Comparison of ENCODE assay signal across 27 mouse cellular contexts in the genomic region with DNA sequence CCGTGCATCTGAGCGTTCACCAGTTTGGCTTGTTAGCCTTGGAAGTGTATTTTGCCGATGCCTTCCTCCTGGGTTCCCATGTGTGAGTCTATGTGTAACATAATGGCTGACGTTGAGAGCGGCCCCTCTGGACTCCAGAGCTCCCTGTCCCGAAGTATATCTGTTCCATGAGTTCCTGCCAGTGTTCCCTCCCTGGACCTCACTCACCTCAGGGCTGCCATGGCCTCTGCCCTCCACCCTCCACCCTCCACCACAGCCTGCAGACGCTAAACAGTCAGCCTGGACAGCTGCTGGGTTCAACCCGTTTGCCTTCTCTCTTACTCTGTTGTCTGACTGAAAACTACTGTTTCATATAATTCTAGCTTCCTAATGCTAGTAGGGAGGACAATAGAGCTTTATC. TPM values are rescaled to one million over a fixed set of nuclear protein-coding genes. Genes with fewer than 3 reads are reported as not detected.
DNase-seq lines count a peak whose midpoint lies in the region; ATAC-seq and TF ChIP-seq lines count a peak whose summit lies in the region.
"Had no signal": no experiment of that assay in that cellular context is flagged by ENCODE, and none has a peak within 500 bp of the region (broad histone marks: within the 10 kb centered on the region; RNA-seq: fewer than 3 reads in every experiment).

No protein-coding gene starts in this region.

- no peak for TF ChIP-seq POLR2A in liver, adult 2 months (IDR thresholded peaks at IDR 0.05; ENCODE audit: extremely low read depth, insufficient read depth, low read length)

- peaks cover 28% of the 10 kb centered on the region for H3K4me1 ChIP-seq in liver, adult 2 months (ENCODE audit: control insufficient read depth, insufficient read depth, low read length)
- H3K4me1 ChIP-seq in lung, postnatal 0 days (ENCODE audit: insufficient read depth, low read depth, low read length) = no peaks in the 10 kb centered on the region
- peaks cover 50% of the 10 kb centered on the region for H3K4me1 ChIP-seq in liver, embryonic 13.5 days (replicated peaks)
- peaks cover 36% of the 10 kb centered on the region for H3K4me1 ChIP-seq in liver, postnatal 0 days (ENCODE audit: insufficient read depth)
- H3K4me1 ChIP-seq: embryonic facial prominence, embryonic 10.5 days; forebrain, embryonic 12.5 days; forebrain, embryonic 15.5 days; hindbrain, embryonic 12.5 days; hindbrain, embryonic 15.5 days had no signal

- no peak for TF ChIP-seq EP300 in lung, postnatal 0 days (IDR thresholded peaks at IDR 0.05)
- no peak for TF ChIP-seq EP300 in liver, postnatal 0 days (IDR thresholded peaks at IDR 0.05; ENCODE audit: low read depth)

- 24% methylated on average over 8 of the region's 8 CpGs for WGBS in liver, adult 2 months
- 69% methylated on average over 8 of the region's 8 CpGs for WGBS in lung, postnatal 0 days
- WGBS in liver, embryonic 13.5 days (ENCODE audit: insufficient replicate concordance) = 77% methylated on average over 8 of the region's 8 CpGs
- WGBS in liver, postnatal 0 days (ENCODE audit: insufficient replicate concordance) = 75% methylated on average over 8 of the region's 8 CpGs

- no peaks in the 10 kb centered on the region for H3K9me3 ChIP-seq in lung, postnatal 0 days (ENCODE audit: low read length)
- H3K9me3 ChIP-seq in liver, embryonic 13.5 days (replicated peaks) = no peaks in the 10 kb centered on the region
- H3K9me3 ChIP-seq in liver, postnatal 0 days (ENCODE audit: low read length) = no peaks in the 10 kb centered on the region
- H3K9me3 ChIP-seq: embryonic facial prominence, embryonic 10.5 days; embryonic facial prominence, embryonic 13.5 days; forebrain, embryonic 12.5 days; forebrain, embryonic 15.5 days; G1E; hindbrain, embryonic 12.5 days; hindbrain, embryonic 15.5 days had no signal

- no peak overlapping the region for H3K4me3 ChIP-seq in liver, adult 2 months (ENCODE audit: insufficient read depth, low read depth, low read length)
- no peak overlapping the region for H3K4me3 ChIP-seq in lung, postnatal 0 days (ENCODE audit: low read depth, low read length)
- no peak overlapping the region for H3K4me3 ChIP-seq in liver, embryonic 13.5 days (replicated peaks)
- H3K4me3 ChIP-seq in liver, postnatal 0 days (ENCODE audit: low read depth, low read length) = no peak overlapping the region
- H3K4me3 ChIP-seq: embryonic facial prominence, embryonic 10.5 days; embryonic facial prominence, embryonic 13.5 days; erythroblast, embryonic 14.5 days; forebrain, embryonic 12.5 days; forebrain, embryonic 15.5 days; hindbrain, embryonic 12.5 days; hindbrain, embryonic 15.5 days had no signal

- H3K4me2 ChIP-seq in lung, postnatal 0 days (replicated peaks; ENCODE audit: low read depth, low read length) = no peak overlapping the region
- no peak overlapping the region for H3K4me2 ChIP-seq in liver, embryonic 13.5 days
- H3K4me2 ChIP-seq in liver, postnatal 0 days (ENCODE audit: low read depth, low read length) = no peak overlapping the region
- H3K4me2 ChIP-seq: embryonic facial prominence, embryonic 13.5 days; forebrain, embryonic 12.5 days; forebrain, embryonic 15.5 days; heart, embryonic 11.5 days; hindbrain, embryonic 12.5 days; hindbrain, embryonic 15.5 days had no signal

- peak overlapping the region; percentile 64 for H3K27ac ChIP-seq in liver, adult 2 months (replicated peaks; ENCODE audit: insufficient read depth, low read depth, low read length)
- peak overlapping the region; percentile 54; the same call in 1 of the 2 replicates for H3K27ac ChIP-seq in lung, postnatal 0 days (ENCODE audit: low read length)
- H3K27ac ChIP-seq in liver, embryonic 13.5 days = peak overlapping the region; percentile 47
- peak overlapping the region; percentile 53; the same call in 1 of the 2 replicates for H3K27ac ChIP-seq in liver, postnatal 0 days (ENCODE audit: low read depth)
- H3K27ac ChIP-seq: embryonic facial prominence, embryonic 10.5 days; embryonic facial prominence, embryonic 13.5 days; forebrain, embryonic 12.5 days; forebrain, embryonic 15.5 days; hindbrain, embryonic 12.5 days; hindbrain, embryonic 15.5 days had no signal

- H3K27me3 ChIP-seq in liver, adult 2 months (ENCODE audit: control insufficient read depth, insufficient read depth, low read length) = no peaks in the 10 kb centered on the region
- H3K27me3 ChIP-seq in lung, postnatal 0 days (replicated peaks; ENCODE audit: insufficient read depth, low read length) = no peaks in the 10 kb centered on the region
- H3K27me3 ChIP-seq in liver, embryonic 13.5 days = no peaks in the 10 kb centered on the region
- no peaks in the 10 kb centered on the region for H3K27me3 ChIP-seq in liver, postnatal 0 days (ENCODE audit: insufficient read depth, low read length)
- H3K27me3 ChIP-seq: CH12.LX; embryonic facial prominence, embryonic 13.5 days; forebrain, embryonic 12.5 days; forebrain, embryonic 15.5 days; hindbrain, embryonic 12.5 days; hindbrain, embryonic 15.5 days had no signal

- ATAC-seq in lung, postnatal 0 days = peak; percentile 41
- ATAC-seq in liver, embryonic 13.5 days (ENCODE audit: low read depth) = no peak
- ATAC-seq in liver, postnatal 0 days = 0 out of 2 replicates have a peak, but pooled peaks have one; percentile 8
- ATAC-seq: forebrain, embryonic 15.5 days had no signal

- intact Hi-C loops in left cerebral cortex, postnatal 25 days (cut with DNase I) = loop anchor here (10.0 kb wide), 1 partner anchor 719 kb away; no protein-coding TSS in a partner anchor

- DNase-seq in liver, adult 2 months (ENCODE audit: extremely low read depth, low read depth, low spot score) = peak; percentile 72
- no peak for DNase-seq in liver
- DNase-seq in lung, postnatal 0 days (ENCODE audit: low spot score) = peak; percentile 7
- DNase-seq in lung, postnatal 36 days = no peak
- DNase-seq in liver, embryonic 13.5 days = no peak
- DNase-seq in liver, postnatal 0 days = no peak
- DNase-seq in left cerebral cortex, postnatal 25 days (ENCODE audit: low spot score in 2 of 2) = no peak
- no peak for DNase-seq in testis, postnatal 10 days (ENCODE audit: low spot score)
- DNase-seq: adrenal gland, adult 8-10 months; adrenal gland, postnatal 25 days; B cell, adult 2 months; cerebellum, adult 11-12 months; cerebellum, adult 8-10 months; cerebellum, postnatal 10 days; cerebellum, postnatal 36 days; embryo, embryonic 11 days; gastrocnemius, postnatal 25 days had no signal

- TF ChIP-seq CTCF in liver, adult 2 months (IDR thresholded peaks at IDR 0.05; ENCODE audit: low read depth, low read length) = no peak
- TF ChIP-seq CTCF in lung, postnatal 0 days (IDR thresholded peaks at IDR 0.05) = no peak
- TF ChIP-seq CTCF in liver, postnatal 0 days (IDR thresholded peaks at IDR 0.05; ENCODE audit: low read depth) = no peak

- H3K36me3 ChIP-seq in liver, adult 2 months (ENCODE audit: control insufficient read depth, insufficient read depth, low read length) = peaks cover 2% of the 10 kb centered on the region; the same call in 1 of the 2 replicates
- no peaks in the 10 kb centered on the region for H3K36me3 ChIP-seq in lung, postnatal 0 days (ENCODE audit: insufficient read depth, low read length)
- H3K36me3 ChIP-seq in liver, embryonic 13.5 days = peaks cover 75% of the 10 kb centered on the region
- H3K36me3 ChIP-seq in liver, postnatal 0 days (replicated peaks; ENCODE audit: insufficient read depth, low read length) = peaks cover 37% of the 10 kb centered on the region

- peak overlapping the region; percentile 24 for H3K9ac ChIP-seq in liver, adult 2 months (ENCODE audit: low read depth, low read length)
- H3K9ac ChIP-seq in lung, postnatal 0 days (replicated peaks; ENCODE audit: low read depth) = no peak overlapping the region
- H3K9ac ChIP-seq in liver, embryonic 13.5 days = no peak overlapping the region
- no peak overlapping the region for H3K9ac ChIP-seq in liver, postnatal 0 days (replicated peaks)
- H3K9ac ChIP-seq: embryonic facial prominence, embryonic 13.5 days; forebrain, embryonic 12.5 days; forebrain, embryonic 15.5 days; hindbrain, embryonic 12.5 days; hindbrain, embryonic 15.5 days had no signal

- peaks cover 5% of the 10 kb centered on the region for H3K79me2 ChIP-seq in liver, adult 2 months (ENCODE audit: control insufficient read depth, insufficient read depth, low read length)

RNA-seq across cellular contexts. Expression of a gene that starts 20.5 kb away (rescaled TPM):
- total RNA-seq in liver, adult 2 months (2014; rRNA removed) = 35.3 and 44.6 TPM in 2 replicates
- 46.8 and 53.9 TPM in 2 replicates for polyA plus RNA-seq in liver, adult 2 months (2012; rRNA removed)
- 37.0 and 39.5 TPM in 2 replicates for polyA plus RNA-seq in lung, postnatal 0 days (2015; fragmentation: Nextera tagmentation; extraction: Ambion mirVana)
- polyA plus RNA-seq in liver, embryonic 13.5 days (2015; fragmentation: Nextera tagmentation; extraction: Ambion mirVana) = 99.9 and 110 TPM in 2 replicates
- 63.7 and 71.9 TPM in 2 replicates for polyA plus RNA-seq in liver, postnatal 0 days (2015; fragmentation: Nextera tagmentation; extraction: Ambion mirVana)
- total RNA-seq in left cerebral cortex, postnatal 25 days (2021) = 10 to 100 TPM; 69.7 to 76.3 TPM

RNA-seq across cellular contexts. Expression of a gene that starts 39.7 kb away (rescaled TPM):
- 23.8 and 24.3 TPM in 2 replicates for total RNA-seq in liver, adult 2 months (2014; rRNA removed)
- 2.6 and 3.0 TPM in 2 replicates for polyA plus RNA-seq in liver, adult 2 months (2012; rRNA removed)
- polyA plus RNA-seq in lung, postnatal 0 days (2015; fragmentation: Nextera tagmentation; extraction: Ambion mirVana) = 82.1 and 83.8 TPM in 2 replicates
- polyA plus RNA-seq in liver, embryonic 13.5 days (2015; fragmentation: Nextera tagmentation; extraction: Ambion mirVana) = 99.8 and 126 TPM in 2 replicates
- 73.3 and 76.3 TPM in 2 replicates for polyA plus RNA-seq in liver, postnatal 0 days (2015; fragmentation: Nextera tagmentation; extraction: Ambion mirVana)
- total RNA-seq in left cerebral cortex, postnatal 25 days (2021) = 10 to 100 TPM; 23.5 to 26.2 TPM

Comparison
In these comparisons a context has a peak if more than half of its experiments do, and no peak if none do; other contexts are left out.
1. DNase-seq: peak in liver, adult 2 months (single experiment) and lung, postnatal 0 days (single experiment); none in liver (single experiment), lung, postnatal 36 days (single experiment), liver, embryonic 13.5 days (single experiment), liver, postnatal 0 days (single experiment), left cerebral cortex, postnatal 25 days (0 of 2) and testis, postnatal 10 days (single experiment).
2. RNA of a gene that starts 39.7 kb away (polyA plus RNA-seq): 99.8 to 126 TPM in liver, embryonic 13.5 days, 82.1 to 83.8 TPM in lung, postnatal 0 days and 73.3 to 76.3 TPM in liver, postnatal 0 days; 2.6 to 3.0 TPM in liver, adult 2 months; every median in the first group is over 10 times any median in the second.
3. Peak in every context shown above with its lines, with median percentiles within 50 percentile points of each other: H3K27ac ChIP-seq.